Mouse (Mus musculus) liver, embryonic 14.5 days (tissue): ENCODE data around the gene Chid1.

Experiments used
- CTCF ChIP-seq: IDR thresholded peaks from 2 replicates; pipeline ENCODE4 v1.5.1; 2016; ENCODE audit warnings: antibody characterized with exemption, low read depth, control low read depth
- EP300 ChIP-seq: IDR thresholded peaks from 2 replicates; pipeline ENCODE4 v1.6.1; 2016; ENCODE audit warnings: antibody characterized with exemption, low read depth

DNA sequence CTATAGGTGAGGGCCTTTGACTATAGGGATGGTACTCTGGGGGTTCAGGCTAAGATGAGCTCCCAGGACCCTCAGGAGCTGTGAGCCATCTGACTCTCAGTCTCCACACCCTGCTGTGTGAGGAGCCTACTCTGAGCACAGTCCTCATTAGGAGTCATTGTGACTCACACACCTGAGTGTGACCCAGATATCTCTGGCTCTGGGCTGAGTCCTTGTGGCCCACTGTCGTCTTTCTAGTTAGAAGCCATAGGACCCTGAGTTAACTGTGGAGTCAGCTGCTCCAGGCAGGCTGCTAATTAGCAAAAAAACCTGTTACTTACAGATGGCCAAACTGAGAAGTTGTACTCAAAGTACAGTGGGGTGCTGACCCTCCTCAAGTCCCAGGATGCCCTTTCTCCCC is 45.9 kb downstream of the Chid1 start:
- TF ChIP-seq CTCF: no peak
- no peak for TF ChIP-seq EP300
